Mouse (Mus musculus) heart, embryonic 16.5 days (tissue): ENCODE data around the gene Ubr2. TPM values are rescaled to one million over a fixed set of nuclear protein-coding genes. Genes with fewer than 3 reads are reported as not detected.

Experiments
- polyA plus RNA-seq: library from polyadenylated mRNA; unstranded; fragments of >200 nt; fragmentation: Nextera tagmentation; extraction: Ambion mirVana; gene quantifications from 2 replicates; pipeline ENCODE4 v1.2.1, GENCODE M21; 2015

Gene Ubr2
- polyA plus RNA-seq, 1 experiment from 2014 or later: 17.1 TPM

Other genes starting within 250 kb of the Ubr2 start
- 17.0 and 38.9 TPM in 2 replicates for gene Ptcra, start 246.8 kb downstream of the Ubr2 start, polyA plus RNA-seq
- gene 2310039H08Rik, start 237.9 kb downstream of the Ubr2 start, polyA plus RNA-seq: 52.0 and 55.1 TPM in 2 replicates
- gene Rpl7l1, start 227.9 kb downstream of the Ubr2 start, polyA plus RNA-seq: 93.0 and 103 TPM in 2 replicates
- gene Bicral, start 152.1 kb downstream of the Ubr2 start, polyA plus RNA-seq: 3.5 and 3.9 TPM in 2 replicates
- 40.3 and 42.9 TPM in 2 replicates for gene Tbcc, start 119.9 kb downstream of the Ubr2 start, polyA plus RNA-seq
- not detected in 2 replicates for gene Prph2, start 100.1 kb downstream of the Ubr2 start, polyA plus RNA-seq